Mouse (Mus musculus) small intestine, adult 2 months (tissue): ENCODE results near the gene Hist1h3e. TPM values are rescaled to one million over a fixed set of nuclear protein-coding genes. Genes with fewer than 3 reads are reported as not detected.
"Not testable (repeated sequence)": the region's sequence is repeated elsewhere in the genome, so short reads cannot be mapped to it uniquely, and the experiment has no call there.

Source experiments
- H3K27ac ChIP-seq: fragments of 200-500 bp; 2 replicates; pipeline ENCODE4 v1.5.1; 2012; ENCODE audit warnings: low read depth, low read length, control low read depth, inconsistent platforms; ENCODE audit not compliant: insufficient read depth
- H3K27me3 ChIP-seq: fragments of 200-500 bp; 2 replicates; pipeline ENCODE4 v1.6.1; 2012; ENCODE audit warnings: mild to moderate bottlenecking, moderate library complexity, low read length, inconsistent platforms; ENCODE audit not compliant: control insufficient read depth, insufficient read depth
- H3K36me3 ChIP-seq: fragments of 200-500 bp; 2 replicates; pipeline ENCODE4 v1.6.1; 2012; ENCODE audit warnings: mild to moderate bottlenecking, low read length, control low read depth, inconsistent platforms; ENCODE audit not compliant: control insufficient read depth, insufficient read depth
- H3K4me1 ChIP-seq: fragments of 200-500 bp; 2 replicates; pipeline ENCODE4 v1.6.1; 2012; ENCODE audit warnings: low read length, inconsistent platforms, mixed read lengths; ENCODE audit not compliant: control insufficient read depth, insufficient read depth, insufficient read length
- H3K4me3 ChIP-seq: fragments of 200-500 bp; 2 replicates; pipeline ENCODE4 v1.5.1; 2012; ENCODE audit warnings: low read depth, mild to moderate bottlenecking, control low read depth, inconsistent platforms, low read length, moderate library complexity
- CTCF ChIP-seq: fragments of 200-500 bp; IDR thresholded peaks from 2 replicates; pipeline ENCODE4 v1.5.1; 2012; ENCODE audit warnings: low read depth, mild to moderate bottlenecking, control low read depth, inconsistent platforms, low read length, moderate library complexity, mixed read lengths; ENCODE audit not compliant: insufficient replicate concordance, insufficient read length; ENCODE audit errors: extremely low read depth
- POLR2A ChIP-seq: fragments of 200-500 bp; IDR thresholded peaks from 2 replicates; pipeline ENCODE4 v1.6.1; 2012; ENCODE audit warnings: low read depth, mild to moderate bottlenecking, control low read depth, inconsistent platforms, low read length, moderate library complexity
- WGBS: fragments of 180-500 bp; shearing (Covaris S2); methylation state at CpG from one replicate; pipeline ENCODE4 v1.1.7; 2018; 5-methylcytosine and 5-hydroxymethylcytosine counted together
- polyA plus RNA-seq: library from polyadenylated mRNA; depleted of rRNA; stranded (reverse); fragments of >200 nt; gene quantifications from 2 replicates; pipeline ENCODE4 v1.2.3, GENCODE M21; 2012

The Hist1h3e gene
- polyA plus RNA-seq, 1 experiment: 43.3 TPM

DNA sequence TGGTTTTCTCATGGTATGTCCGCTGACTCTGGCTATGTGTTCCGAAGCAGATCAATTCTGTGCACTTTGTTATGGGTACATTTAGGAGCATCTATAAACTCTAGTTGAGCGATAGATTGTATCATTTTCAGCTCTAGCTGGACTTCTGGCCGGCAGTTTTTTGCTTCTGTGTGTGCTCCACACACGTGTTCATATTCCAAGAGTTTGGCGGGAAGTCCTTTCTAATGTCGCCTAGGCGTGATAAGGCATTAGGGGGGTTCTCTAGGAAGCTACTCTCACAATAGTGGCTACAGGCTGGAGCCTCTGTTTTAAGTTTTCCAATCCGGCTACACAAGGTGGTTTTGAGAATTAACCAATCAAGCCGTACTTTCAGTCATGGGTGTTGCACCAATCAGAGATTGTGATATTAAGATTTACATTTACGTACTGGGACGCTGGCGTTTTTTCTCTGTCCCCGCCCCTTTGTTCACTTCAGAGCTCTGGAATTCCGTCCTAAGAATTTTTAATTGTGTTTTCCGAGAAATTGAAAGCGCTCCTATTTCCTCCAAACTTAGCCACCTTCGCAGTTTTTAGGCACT, 6.2 kb downstream of the Hist1h3e start:
- H3K4me3 ChIP-seq: peak overlapping the region; percentile 83
- TF ChIP-seq CTCF (no peak), POLR2A (no peak; the same call in 1 of the 2 replicates)
- H3K4me1 ChIP-seq: no peaks in the 10 kb centered on the region; the same call in 1 of the 2 replicates
- H3K27ac ChIP-seq: peak overlapping the region; percentile 96
- no peaks in the 10 kb centered on the region for H3K36me3 ChIP-seq
- H3K27me3 ChIP-seq: no peaks in the 10 kb centered on the region
- WGBS: under 1% methylated on average over 18 of the region's 18 CpGs

DNA sequence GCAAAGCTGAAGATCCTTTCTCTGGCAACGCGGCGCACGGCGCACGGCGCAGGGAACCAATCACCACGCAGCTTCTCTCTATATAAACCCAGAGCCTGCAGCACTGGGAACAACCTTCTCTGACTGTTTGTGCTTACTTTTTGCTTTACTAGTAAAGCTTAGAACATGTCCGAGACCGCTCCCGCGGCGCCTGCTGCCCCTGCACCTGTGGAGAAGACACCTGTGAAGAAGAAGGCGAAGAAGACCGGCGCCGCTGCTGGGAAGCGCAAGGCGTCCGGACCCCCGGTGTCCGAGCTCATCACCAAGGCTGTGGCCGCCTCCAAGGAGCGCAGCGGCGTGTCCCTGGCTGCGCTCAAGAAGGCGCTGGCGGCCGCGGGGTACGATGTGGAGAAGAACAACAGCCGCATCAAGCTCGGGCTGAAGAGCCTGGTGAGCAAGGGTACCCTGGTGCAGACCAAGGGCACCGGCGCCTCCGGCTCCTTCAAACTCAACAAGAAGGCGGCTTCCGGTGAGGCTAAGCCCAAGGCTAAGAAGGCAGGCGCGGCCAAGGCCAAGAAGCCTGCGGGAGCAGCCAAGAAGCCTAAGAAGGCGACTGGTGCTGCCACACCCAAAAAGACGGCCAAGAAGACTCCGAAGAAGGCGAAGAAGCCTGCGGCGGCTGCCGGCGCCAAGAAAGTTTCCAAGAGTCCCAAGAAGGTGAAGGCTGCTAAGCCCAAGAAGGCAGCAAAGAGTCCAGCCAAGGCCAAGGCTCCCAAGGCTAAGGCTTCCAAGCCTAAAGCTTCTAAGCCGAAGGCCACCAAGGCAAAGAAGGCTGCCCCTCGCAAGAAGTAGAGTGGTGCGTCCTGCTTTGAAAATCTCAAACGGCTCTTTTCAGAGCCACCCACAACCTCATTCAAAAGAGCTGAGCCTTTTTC, 7.0 kb downstream of the Hist1h3e start:
- Histone ChIP-seq H3K27me3 (no peaks in the 10 kb centered on the region), H3K36me3 (no peaks in the 10 kb centered on the region), H3K4me3 (peak overlapping the region; percentile 83), H3K4me1 (peaks cover 2% of the 10 kb centered on the region; the same call in 1 of the 2 replicates), H3K27ac (peak overlapping the region; percentile 96)
- TF ChIP-seq POLR2A: peak; percentile 83
- TF ChIP-seq CTCF: no peak
- WGBS: under 1% methylated on average over 54 of the region's 54 CpGs

DNA sequence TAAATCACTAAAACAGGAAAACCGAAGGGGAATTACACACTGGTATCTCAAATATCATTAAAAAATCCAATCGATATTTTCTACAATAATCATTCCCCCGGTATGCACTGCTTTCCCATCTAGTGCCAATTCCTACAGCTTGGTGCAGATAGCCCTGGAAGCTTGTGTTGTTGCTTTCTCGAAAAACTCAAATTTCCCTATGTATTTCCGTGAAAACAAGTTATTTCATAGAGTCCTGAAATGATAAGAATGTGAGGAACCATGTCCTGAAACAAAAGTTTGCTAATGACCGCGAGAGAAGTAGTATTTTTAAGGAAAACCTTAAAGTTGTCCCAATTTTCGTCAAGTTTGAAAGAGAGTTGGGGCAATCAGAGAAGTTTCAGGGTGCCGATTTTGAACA, 7.8 kb downstream of the Hist1h3e start:
- Histone ChIP-seq H3K4me1 (peaks cover 2% of the 10 kb centered on the region; the same call in 1 of the 2 replicates), H3K4me3 (no peak overlapping the region), H3K27ac (peak overlapping the region; percentile 53), H3K36me3 (no peaks in the 10 kb centered on the region), H3K27me3 (no peaks in the 10 kb centered on the region)
- TF ChIP-seq CTCF (no peak), POLR2A (no peak)
- WGBS: 9% methylated on average over 9 of the region's 9 CpGs

GRCm38 (mm10) chr13:23552962-23553361, 9.2 kb downstream of the Hist1h3e start, which contains the start of gene Hist1h1d:
Gene Hist1h1d (plus strand): TSS chr13:23553262.
- Histone ChIP-seq H3K4me3 (no peak within 1 kb of the TSS), H3K27ac (no peak within 1 kb of the TSS), H3K27me3 (no peaks in the 10 kb centered on the region), H3K36me3 (no peaks in the 10 kb centered on the region), H3K4me1 (peaks cover 2% of the 10 kb centered on the region; the same call in 1 of the 2 replicates)
- TF ChIP-seq CTCF (no peak), POLR2A (no peak)

- Histone ChIP-seq H3K4me3 (no peak overlapping the region), H3K27me3 (no peaks in the 10 kb centered on the region), H3K36me3 (no peaks in the 10 kb centered on the region), H3K4me1 (peaks cover 2% of the 10 kb centered on the region; the same call in 1 of the 2 replicates), H3K27ac (peak overlapping the region; percentile 53; the same call in 1 of the 2 replicates)
- 38% methylated on average over 8 of the region's 8 CpGs for WGBS
- no peak for TF ChIP-seq POLR2A
- no peak for TF ChIP-seq CTCF
These were observed 9.9 kb downstream of the Hist1h3e start for GRCm38 (mm10) chr13:23551931-23552914.

- H3K27me3 ChIP-seq, H3K4me1 ChIP-seq, H3K36me3 ChIP-seq: not testable (repeated sequence)
- Histone ChIP-seq H3K4me3 (peak within 1 kb of the TSS; percentile 66), H3K27ac (peak within 1 kb of the TSS; percentile 53)
- under 1% methylated on average over 47 of the region's 47 CpGs for WGBS
- peak; percentile 85 for TF ChIP-seq POLR2A
These were observed 10.9 kb downstream of the Hist1h3e start, which contains the start of gene Hist1h4f for GRCm38 (mm10) chr13:23551146-23551834. Gene Hist1h4f (minus strand): TSS chr13:23551648.
